Mouse (Mus musculus) ES-Bruce4 (cell line): ENCODE measurements around the gene Sv2a.

Experiments
- CTCF ChIP-seq: IDR thresholded peaks from one replicate; pipeline ENCODE4 v1.8.1; 2011; ENCODE audit warnings: low read depth, low read length
- EP300 ChIP-seq: IDR thresholded peaks from 2 replicates; pipeline ENCODE4 v1.6.1; 2011; ENCODE audit warnings: low read depth, low read length; ENCODE audit not compliant: insufficient read depth
- POLR2A ChIP-seq: IDR thresholded peaks from one replicate; pipeline ENCODE4 v1.8.1; 2011; ENCODE audit warnings: low read length; ENCODE audit not compliant: insufficient read depth

GRCm38 (mm10) chr3:96182382-96182776 lies 1.4 kb downstream of the Sv2a start:
- no peak for TF ChIP-seq CTCF
- no peak for TF ChIP-seq POLR2A
- TF ChIP-seq EP300: no peak
